Mouse (Mus musculus) adipocyte (in vitro differentiated cells): ENCODE results near the gene Gm10100.
"Not testable (repeated sequence)": the region's sequence is repeated elsewhere in the genome, so short reads cannot be mapped to it uniquely, and the experiment has no call there.

Experiments used
- DNase-seq: peaks from one replicate; pipeline ENCODE4 v3.0.0-alpha.2; 2016; ENCODE audit warnings: low spot score

Gene Gm10100

DNA sequence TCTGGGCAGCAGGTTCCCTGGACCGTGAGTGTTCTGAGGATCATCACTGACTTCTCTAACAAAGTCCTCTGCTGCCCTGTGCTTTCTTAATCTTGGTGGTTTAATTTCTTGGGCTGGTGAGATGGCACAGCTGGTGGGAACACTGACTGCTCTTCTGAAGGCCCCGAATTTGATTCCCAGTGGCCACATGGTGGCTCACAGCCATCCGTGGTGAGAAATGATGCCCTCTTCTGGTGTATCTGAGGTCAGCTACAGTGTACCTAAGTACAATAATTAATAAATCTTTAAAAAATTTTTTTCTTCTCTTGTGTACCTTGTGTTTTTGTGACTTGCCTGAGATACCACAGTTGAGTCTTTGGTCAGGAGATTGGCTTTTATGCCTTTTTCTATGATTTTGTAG lies 26.0 kb downstream of the Gm10100 start:
- not testable (repeated sequence) for DNase-seq

DNA sequence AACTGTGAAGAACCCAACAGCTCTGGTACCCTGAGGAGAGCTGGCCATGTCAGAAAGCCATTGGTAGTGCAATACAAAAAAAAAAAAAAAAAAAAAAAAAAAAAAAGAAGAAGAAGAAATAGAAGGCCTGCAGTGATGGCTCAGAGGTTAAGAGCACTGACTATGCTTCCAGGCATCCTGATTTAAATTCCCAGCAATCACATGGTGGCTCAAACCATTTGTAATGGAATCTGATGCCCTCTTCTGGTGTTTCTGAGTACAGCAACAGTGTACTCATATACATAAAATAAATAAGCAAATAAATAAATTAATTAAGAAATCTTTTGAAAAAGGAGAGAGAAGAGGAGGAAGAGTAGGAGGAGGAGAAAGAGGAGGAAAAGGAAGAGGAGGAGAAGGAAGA lies 27.2 kb downstream of the Gm10100 start:
- no peak for DNase-seq

DNA sequence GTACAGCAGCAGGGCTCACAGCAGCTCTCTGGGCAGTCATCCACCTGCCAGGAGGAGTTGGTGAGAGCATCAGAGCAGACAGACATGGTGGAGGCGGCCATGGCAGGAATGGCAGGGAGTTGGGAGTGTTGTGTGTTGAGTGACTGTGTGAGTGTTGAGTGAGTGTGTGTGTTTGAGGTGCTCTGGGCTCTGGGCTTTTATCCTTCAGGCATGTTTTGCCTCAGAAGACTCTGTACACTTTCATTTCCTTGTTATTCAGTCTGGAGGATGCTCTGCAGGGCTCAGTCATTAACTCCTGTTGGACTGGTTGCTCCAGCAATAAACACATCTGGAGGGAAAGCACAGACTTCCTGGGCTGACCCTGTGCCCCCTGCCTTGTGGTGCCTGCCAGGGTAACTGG lies 33.3 kb downstream of the Gm10100 start, which contains the start of gene Gm3233:
Gene Gm3233 (minus strand): TSS at position 101 of the 400 bp plus-strand sequence.
- not testable (repeated sequence) for DNase-seq

DNA sequence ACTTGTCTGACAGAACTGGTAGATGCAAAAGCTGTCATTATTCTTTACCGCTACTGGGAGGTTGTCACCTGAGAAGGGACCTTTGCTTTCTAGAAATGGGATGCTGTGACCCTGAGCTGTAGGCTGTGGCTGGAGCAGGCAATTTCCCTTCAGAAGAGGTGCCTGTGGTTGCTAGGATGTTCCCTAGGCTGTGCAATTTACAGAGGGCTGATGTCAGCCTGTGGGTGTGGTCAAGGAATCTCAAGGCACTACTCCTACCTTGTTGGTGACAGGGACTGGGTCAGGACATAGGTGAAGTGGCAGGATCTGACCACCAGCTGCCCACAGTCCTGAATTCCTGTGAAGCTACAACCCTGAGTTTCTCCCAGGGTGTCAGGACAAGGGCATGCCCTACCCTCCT lies 43.4 kb downstream of the Gm10100 start:
- DNase-seq, result no peak

DNA sequence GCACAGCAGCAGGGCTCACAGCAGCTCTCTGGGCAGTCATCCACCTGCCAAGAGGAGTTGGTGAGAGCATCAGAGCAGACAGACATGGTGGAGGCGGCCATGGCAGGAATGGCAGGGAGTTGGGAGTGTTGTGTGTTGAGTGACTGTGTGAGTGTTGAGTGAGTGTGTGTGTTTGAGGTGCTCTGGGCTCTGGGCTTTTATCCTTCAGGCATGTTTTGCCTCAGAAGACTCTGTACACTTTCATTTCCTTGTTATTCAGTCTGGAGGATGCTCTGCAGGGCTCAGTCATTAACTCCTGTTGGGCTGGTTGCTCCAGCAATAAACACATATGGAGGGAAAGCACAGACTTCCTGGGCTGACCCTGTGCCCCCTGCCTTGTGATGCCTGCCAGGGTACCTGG lies 44.9 kb downstream of the Gm10100 start, which contains the start of gene Gm3238:
Gene Gm3238 (minus strand): TSS at position 101 of the 400 bp plus-strand sequence.
- not testable (repeated sequence) for DNase-seq

DNA sequence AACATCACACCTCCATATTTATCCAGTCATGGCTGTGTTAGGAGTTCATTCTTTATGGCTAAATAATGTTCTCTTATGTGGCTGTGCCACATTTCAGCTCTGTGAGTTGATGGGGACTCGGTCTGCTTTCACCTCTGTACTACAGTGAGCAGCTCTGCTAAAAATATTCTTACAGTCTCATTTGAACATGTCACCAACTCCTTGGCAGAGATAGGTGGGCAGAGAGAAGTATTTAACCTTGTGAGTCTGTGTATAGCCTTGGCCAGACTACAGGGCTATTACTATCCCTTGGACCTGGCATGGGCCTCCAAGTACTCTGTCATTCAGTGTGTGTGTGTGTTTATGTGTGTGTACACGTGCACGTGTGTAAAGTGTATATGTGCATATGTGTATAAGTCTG lies 45.9 kb downstream of the Gm10100 start:
- DNase-seq, result not testable (repeated sequence)
